Mouse (Mus musculus): Measurements from ENCODE around the gene Fam117a.
A peak's percentile ranks its signal among the peaks of the same experiment; 100 is the strongest.
"Not testable (repeated sequence)": the region's sequence is repeated elsewhere in the genome, so short reads cannot be mapped to it uniquely, and the experiment has no call there.

Gene Fam117a

GRCm38 (mm10) chr11:95392223-95392667 lies 55.4 kb downstream of the Fam117a start:
- no peak for DNase-seq (ENCODE audit: low spot score in 2 of 2)

GRCm38 (mm10) chr11:95392708-95393499 lies 56.1 kb downstream of the Fam117a start:
- DNase-seq (ENCODE audit: low spot score in 2 of 2) = no peak

- no peak for DNase-seq (ENCODE audit: low spot score in 2 of 2)
Observed at GRCm38 (mm10) chr11:95393500-95393816, 56.6 kb downstream of the Fam117a start.

- DNase-seq (ENCODE audit: low spot score in 2 of 2) = no peak
Observed at GRCm38 (mm10) chr11:95394112-95394511, 57.3 kb downstream of the Fam117a start.

GRCm38 (mm10) chr11:95396548-95396947 lies 59.7 kb downstream of the Fam117a start:
- DNase-seq (ENCODE audit: low spot score in 2 of 2) = no peak

GRCm38 (mm10) chr11:95397843-95398835 lies 61.3 kb downstream of the Fam117a start:
- peak; percentile 42 to 71 for DNase-seq (ENCODE audit: low spot score in 2 of 2)

GRCm38 (mm10) chr11:95399520-95400020 lies 62.8 kb downstream of the Fam117a start:
- no peak for DNase-seq (ENCODE audit: low spot score in 2 of 2)

- DNase-seq (ENCODE audit: low spot score in 2 of 2) = no peak
Observed at GRCm38 (mm10) chr11:95401568-95401967, 64.8 kb downstream of the Fam117a start.

- no peak for DNase-seq (ENCODE audit: low spot score in 2 of 2)
Observed at GRCm38 (mm10) chr11:95402196-95402595, 65.4 kb downstream of the Fam117a start.

- DNase-seq (ENCODE audit: low spot score in 2 of 2) = no peak
Observed at GRCm38 (mm10) chr11:95402658-95403101, 65.9 kb downstream of the Fam117a start.

- DNase-seq (ENCODE audit: low spot score in 2 of 2) = no peak
Observed at GRCm38 (mm10) chr11:95403382-95404340, 66.8 kb downstream of the Fam117a start.

GRCm38 (mm10) chr11:95405771-95406170 lies 69.0 kb downstream of the Fam117a start:
- DNase-seq (ENCODE audit: low spot score in 2 of 2) = no peak

- not testable (repeated sequence) for DNase-seq (ENCODE audit: low spot score in 2 of 2)
Observed at GRCm38 (mm10) chr11:95406398-95406797, 69.6 kb downstream of the Fam117a start.

GRCm38 (mm10) chr11:95409450-95410112 lies 72.8 kb downstream of the Fam117a start:
- no peak for DNase-seq (ENCODE audit: low spot score in 2 of 2)

- DNase-seq (ENCODE audit: low spot score in 2 of 2) = no peak
Observed at GRCm38 (mm10) chr11:95411453-95412013, 74.7 kb downstream of the Fam117a start.

GRCm38 (mm10) chr11:95412615-95413014 lies 75.8 kb downstream of the Fam117a start:
- DNase-seq (ENCODE audit: low spot score in 2 of 2) = no peak

GRCm38 (mm10) chr11:95413641-95414535 lies 77.1 kb downstream of the Fam117a start, which contains the start of gene Spop:
Spop (plus strand) TSS chr11:95414080.
- peak; percentile 86 to 88 for DNase-seq (ENCODE audit: low spot score in 2 of 2)

GRCm38 (mm10) chr11:95414536-95415161 lies 77.8 kb downstream of the Fam117a start:
- DNase-seq (ENCODE audit: low spot score in 2 of 2) = peak; percentile 87 to 89

- no peak for DNase-seq (ENCODE audit: low spot score in 2 of 2)
Observed at GRCm38 (mm10) chr11:95415931-95416330, 79.1 kb downstream of the Fam117a start.

Measured in spleen, postnatal 14 days (tissue).